Mouse (Mus musculus) neutrophil, adult 59 days (primary cell): Measurements from ENCODE around the gene Zfp653. TPM values are rescaled to one million over a fixed set of nuclear protein-coding genes. Genes with fewer than 3 reads are reported as not detected.

Source experiments
- total RNA-seq, 2 experiments: library from RNA; stranded (reverse); gene quantifications; 1 replicate in 1 of 2; 2 replicates in 1 of 2; pipeline ENCODE4 v1.2.4; 2023

Zfp653 gene
- total RNA-seq, result 10 to 100 TPM in 1 of 2 experiments, 1 to 10 TPM in 1; 8.4 to 12.0 TPM

GRCm38 (mm10) chr9:22070791-22071573, at the start of gene Zfp653, which contains the start of gene Gm49318:
Zfp653 (minus strand) TSS chr9:22071376.
Gm49318 (minus strand) TSS chr9:22071259.

GRCm38 (mm10) chr9:22116740-22117426, 45.7 kb upstream of the Zfp653 start, which contains the start of gene Elof1:
Elof1 (minus strand) TSS chr9:22117172.

GRCm38 (mm10) chr9:22098993-22099696, 28.0 kb upstream of the Zfp653 start, which contains the start of gene Cnn1:
Cnn1 (plus strand) TSS chr9:22099216.

GRCm38 (mm10) chr9:22085022-22085834, 14.1 kb upstream of the Zfp653 start, which contains the start of gene Ecsit:
Ecsit (minus strand) TSS chr9:22085438.

GRCm38 (mm10) chr9:22051958-22052254, 19.3 kb downstream of the Zfp653 start, which contains the start of gene Elavl3:
Elavl3 (minus strand) TSS chr9:22052023.

Other genes with a start within 250 kb of the Zfp653 start
- not detected for gene Angptl8, start 235.9 kb downstream of the Zfp653 start, total RNA-seq
- gene Dock6, start 218.7 kb downstream of the Zfp653 start, total RNA-seq, result 1 to 10 TPM; 1.6 to 2.4 TPM
- gene Rab3d, start 153.2 kb downstream of the Zfp653 start, total RNA-seq, result 100 to 1,000 TPM; 172 to 188 TPM
- 1 to 10 TPM; 1.3 TPM for gene Ccdc159, start 143.9 kb downstream of the Zfp653 start, total RNA-seq
- 10 to 100 TPM; 16.9 to 18.5 TPM for gene Tmem205, start 143.8 kb downstream of the Zfp653 start, total RNA-seq
- 1 to 10 TPM; 1.0 TPM for gene Plppr2, start 134.3 kb downstream of the Zfp653 start, total RNA-seq
- 1 to 10 TPM; 3.6 to 5.4 TPM for gene Swsap1, start 115.6 kb downstream of the Zfp653 start, total RNA-seq
- 1 to 10 TPM; 3.4 to 8.7 TPM for gene Epor, start 107.9 kb downstream of the Zfp653 start, total RNA-seq
- not detected for gene Rgl3, start 81.9 kb downstream of the Zfp653 start, total RNA-seq
- gene Ccdc151, start 68.7 kb downstream of the Zfp653 start, total RNA-seq, result not detected
- 10 to 100 TPM; 53.0 to 58.7 TPM for gene Prkcsh, start 68.6 kb downstream of the Zfp653 start, total RNA-seq
- not detected for gene Elavl3, start 19.4 kb downstream of the Zfp653 start, total RNA-seq
- gene Gm49318, start 117 bp downstream of the Zfp653 start, total RNA-seq, result not detected
- gene Ecsit, start 14.1 kb upstream of the Zfp653 start, total RNA-seq, result 1 to 10 TPM; 7.1 to 8.9 TPM
- gene Cnn1, start 27.8 kb upstream of the Zfp653 start, total RNA-seq, result not detected
- 10 to 100 TPM; 35.8 to 42.7 TPM for gene Elof1, start 45.8 kb upstream of the Zfp653 start, total RNA-seq
- gene Acp5, start 64.3 kb upstream of the Zfp653 start, total RNA-seq, result 10 to 100 TPM; 17.1 to 26.9 TPM
- gene Pigyl, start 85.5 kb upstream of the Zfp653 start, total RNA-seq, result 10 to 100 TPM; 14.6 to 16.6 TPM
- gene Zfp872, start 116.7 kb upstream of the Zfp653 start, total RNA-seq, result not detected
- 10 to 100 TPM; 15.5 TPM for gene Zfp809, start 154.3 kb upstream of the Zfp653 start, total RNA-seq
- gene Zfp599, start 188.5 kb upstream of the Zfp653 start, total RNA-seq, result under 1 TPM; 0.31 to 0.40 TPM
- 1 to 10 TPM; 6.8 to 8.8 TPM for gene Zfp810, start 236.3 kb upstream of the Zfp653 start, total RNA-seq